Mouse (Mus musculus) E14TG2a.4 (cell line): ENCODE data around the gene Pck2.

Experiments
- CTCF ChIP-seq: conservative IDR thresholded peaks from 2 replicates; pipeline ENCODE4 v1.5.1; 2014; ENCODE audit warnings: low read length
- NANOG ChIP-seq: IDR thresholded peaks from 2 replicates; pipeline ENCODE4 v1.6.1; 2014; ENCODE audit warnings: borderline replicate concordance, low read length, mixed read lengths
- POU5F1 ChIP-seq: IDR thresholded peaks from 2 replicates; pipeline ENCODE4 v1.6.1; 2014; ENCODE audit warnings: low read length, borderline replicate concordance

GRCm38 (mm10) chr14:55540787-55541321 lies 788 bp downstream of the Pck2 start:
- TF ChIP-seq CTCF (no peak), POU5F1 (no peak), NANOG (no peak)
